Mouse (Mus musculus) heart, postnatal 36 days (tissue): Measurements from ENCODE around the gene Serac1. TPM values are rescaled to one million over a fixed set of nuclear protein-coding genes. Genes with fewer than 3 reads are reported as not detected.
"Not testable (repeated sequence)": the region's sequence is repeated elsewhere in the genome, so short reads cannot be mapped to it uniquely, and the experiment has no call there.

Experiments
- DNase-seq, 2 experiments: peaks; one replicate each; pipeline ENCODE4 v3.0.0; 2021 to 2022
- intact Hi-C: fragments of 180-260 bp; cut with DNase I; formaldehyde crosslinking; loops from one replicate; pipeline ENCODE4 v1.15.1; 2025
- total RNA-seq, 2 experiments: library from RNA; stranded (reverse); gene quantifications; 2 replicates each; pipeline ENCODE4 v1.2.3; 2021

Serac1 gene
- total RNA-seq, 2 experiments from 2014 or later = 6.3 to 7.4 TPM

DNA sequence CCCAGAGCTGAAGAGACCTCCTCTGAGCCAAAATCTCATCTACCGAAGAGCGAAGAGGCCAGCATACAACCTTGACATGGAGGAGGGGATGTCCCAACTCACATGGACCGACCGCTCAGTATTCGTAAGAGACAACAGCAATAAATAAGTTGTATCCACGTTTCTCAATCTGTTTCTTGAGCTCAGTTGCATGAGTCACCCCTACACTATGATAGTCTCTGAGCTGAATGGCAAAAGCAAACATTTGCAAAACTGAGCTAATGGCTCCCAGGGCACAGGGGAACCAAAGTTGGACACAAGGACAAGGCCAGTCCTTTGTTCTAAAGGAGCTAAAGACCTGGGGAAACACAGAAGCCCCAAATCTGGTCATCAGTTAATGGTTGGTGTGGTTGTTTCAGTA lies 9.7 kb downstream of the Serac1 start:
- intact Hi-C loops = no loop called here
- no peak for DNase-seq

DNA sequence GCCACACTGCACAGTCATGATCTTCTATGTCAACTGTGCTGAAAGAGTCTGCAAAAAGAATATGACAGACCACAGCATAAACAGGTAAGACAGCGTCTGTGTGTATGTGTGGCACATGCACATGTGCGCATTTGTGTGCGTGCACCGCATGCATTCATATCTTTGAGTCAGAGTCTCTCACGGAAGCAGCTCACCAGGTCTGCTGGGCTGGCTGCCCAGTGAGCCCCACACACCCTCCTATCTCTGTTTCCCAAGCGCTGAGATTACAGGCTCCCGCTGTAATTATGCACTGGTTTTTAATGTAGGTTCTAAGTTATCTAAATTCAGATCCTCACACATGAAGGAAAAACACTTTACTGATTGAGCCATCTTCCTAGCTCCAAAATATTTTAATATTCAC lies 11.9 kb downstream of the Serac1 start:
- intact Hi-C loops = no loop called here

DNA sequence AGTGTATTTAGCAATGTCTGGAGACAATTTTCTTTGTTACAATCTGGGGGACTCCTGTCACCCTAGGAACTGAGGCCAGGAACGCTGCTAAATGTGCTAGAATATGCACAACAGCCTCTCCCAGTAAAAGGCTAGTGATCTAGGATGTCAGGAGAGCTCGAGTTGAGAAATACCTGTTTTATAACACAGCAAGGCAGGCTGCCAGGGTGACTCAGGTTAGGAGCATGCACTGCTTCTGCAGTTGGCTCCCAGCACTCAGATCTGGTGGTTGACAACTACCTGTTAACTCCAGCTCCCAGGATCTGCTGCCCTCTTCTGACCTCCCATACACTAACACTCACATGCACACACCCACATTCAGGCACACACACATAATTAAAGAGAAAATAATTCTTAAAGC lies 13.5 kb downstream of the Serac1 start:
- intact Hi-C loops = no loop called here
- no peak for DNase-seq

More for the DNA sequence above, 11.9 kb downstream of the Serac1 start:
- DNase-seq = no peak

DNA sequence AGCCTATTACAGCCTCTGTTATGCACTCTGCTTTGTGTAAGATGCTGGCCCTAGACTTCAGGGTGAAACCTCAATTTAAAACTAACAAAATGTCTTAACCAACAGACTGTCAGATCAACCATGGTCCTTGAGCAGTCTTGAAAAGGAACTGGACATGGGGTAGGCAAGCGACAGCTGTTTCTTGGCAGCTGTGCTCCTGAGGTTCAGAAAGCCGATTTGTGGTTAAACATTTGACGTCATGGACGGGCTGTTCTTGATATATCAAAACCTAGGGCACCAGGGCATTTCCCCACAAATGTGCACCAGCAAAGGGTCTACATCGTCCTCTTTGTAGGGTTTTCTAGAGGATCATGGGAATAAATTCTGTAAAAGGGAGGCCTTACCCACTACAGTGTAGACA lies 16.0 kb downstream of the Serac1 start:
- intact Hi-C loops = no loop called here
- no peak for DNase-seq

DNA sequence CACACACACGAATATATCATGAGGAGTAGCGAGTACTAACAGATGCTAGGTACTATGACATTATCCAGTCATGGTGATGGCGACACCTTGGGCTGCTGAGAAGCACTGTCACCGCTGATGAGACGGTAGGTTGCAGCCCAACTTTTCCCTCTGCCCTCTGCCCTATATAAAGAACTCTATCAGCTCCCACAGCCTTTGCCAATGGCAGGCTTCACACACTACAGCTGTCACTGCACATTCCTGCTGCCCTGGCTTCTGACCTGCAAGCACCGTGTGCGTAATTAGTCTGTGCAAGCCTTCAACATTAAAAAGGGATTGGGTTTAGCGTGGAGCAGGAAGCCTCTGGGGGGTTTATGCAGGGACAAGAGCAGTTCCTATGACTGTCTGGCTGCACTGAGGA lies 16.7 kb downstream of the Serac1 start:
- no peak for DNase-seq
- intact Hi-C loops = no loop called here

DNA sequence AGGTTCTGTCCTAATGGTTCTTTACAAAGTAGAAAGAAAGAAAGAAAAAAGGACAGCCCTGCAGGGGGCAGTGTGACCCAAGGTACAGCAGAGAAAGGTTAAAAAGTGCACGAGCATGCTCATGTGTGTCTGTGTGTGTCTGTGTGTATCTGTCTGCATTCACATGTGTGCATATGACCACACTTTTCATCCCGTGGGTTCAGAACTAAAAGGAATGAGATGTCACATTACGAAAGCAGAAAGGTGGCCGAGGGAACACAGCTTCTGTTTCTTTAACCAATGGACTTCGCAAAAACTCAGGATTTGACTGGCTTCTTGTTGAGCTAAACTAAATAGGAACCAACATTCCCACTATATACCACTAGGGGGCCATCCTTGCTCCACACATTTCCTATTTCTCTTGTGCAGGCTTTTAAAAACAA lies 24.6 kb downstream of the Serac1 start:
- intact Hi-C loops = no loop called here

DNA sequence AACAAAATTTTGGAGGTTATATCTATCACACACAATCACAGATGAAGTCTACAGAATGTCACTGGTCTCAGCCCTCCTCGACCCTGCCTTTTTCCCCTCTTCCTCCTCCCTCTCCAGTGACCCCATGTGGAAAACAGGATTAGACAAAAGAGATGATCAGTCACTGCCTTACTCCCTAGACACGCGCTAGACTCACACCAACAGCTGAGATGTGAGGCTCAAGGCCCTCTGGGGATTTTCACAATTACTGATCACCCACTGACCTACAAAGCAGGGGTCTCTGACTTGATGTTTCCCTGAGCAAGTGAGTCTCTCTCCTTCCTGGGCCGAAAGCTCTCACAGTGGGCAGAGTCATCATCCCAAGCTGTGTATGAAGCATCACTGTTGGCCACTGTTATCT lies 26.7 kb downstream of the Serac1 start:
- intact Hi-C loops = no loop called here
- no peak for DNase-seq

More for the DNA sequence above, 24.6 kb downstream of the Serac1 start:
- DNase-seq = peak; percentile 16 to 43

DNA sequence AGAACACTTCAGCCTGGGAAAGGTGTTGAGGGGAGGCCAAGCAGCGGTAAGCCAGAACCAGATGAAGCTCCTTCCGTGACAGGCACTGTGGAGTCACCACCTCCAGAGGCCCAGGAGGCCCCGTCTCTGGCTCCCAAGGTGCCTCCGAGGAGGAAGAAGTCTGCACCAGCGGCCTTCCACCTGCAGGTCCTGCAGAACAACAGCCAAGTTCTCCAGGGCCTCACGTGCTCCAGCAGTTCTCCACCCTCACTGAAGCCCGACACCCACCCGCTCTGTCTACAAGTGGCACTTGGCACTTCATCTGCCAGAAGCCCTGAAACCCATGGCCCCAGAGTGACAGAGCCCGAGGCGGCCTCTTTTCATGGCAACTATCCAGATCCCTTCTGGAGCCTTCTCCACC lies 42.0 kb downstream of the Serac1 start:
- intact Hi-C loops = no loop called here
- DNase-seq = no peak

DNA sequence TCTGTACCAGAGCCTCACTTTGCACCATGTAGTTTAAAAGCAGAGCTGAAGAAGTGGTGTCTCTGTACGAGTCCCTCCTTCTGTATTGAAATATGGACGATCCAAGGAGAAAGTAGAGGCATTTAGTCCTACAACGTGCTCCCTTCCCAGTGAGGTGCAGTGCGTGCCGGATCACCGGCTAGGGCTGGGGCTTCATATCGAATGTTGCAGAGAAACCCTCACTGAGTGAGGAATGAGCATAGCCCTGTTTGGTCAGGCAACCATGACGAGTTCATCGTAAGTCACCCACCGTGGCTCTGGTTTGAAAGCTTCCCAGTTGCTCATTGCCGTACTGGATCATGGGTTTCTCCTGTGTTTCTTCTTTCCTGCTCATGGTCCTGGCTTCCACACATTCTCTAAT lies 42.7 kb downstream of the Serac1 start:
- DNase-seq = no peak
- intact Hi-C loops = no loop called here

DNA sequence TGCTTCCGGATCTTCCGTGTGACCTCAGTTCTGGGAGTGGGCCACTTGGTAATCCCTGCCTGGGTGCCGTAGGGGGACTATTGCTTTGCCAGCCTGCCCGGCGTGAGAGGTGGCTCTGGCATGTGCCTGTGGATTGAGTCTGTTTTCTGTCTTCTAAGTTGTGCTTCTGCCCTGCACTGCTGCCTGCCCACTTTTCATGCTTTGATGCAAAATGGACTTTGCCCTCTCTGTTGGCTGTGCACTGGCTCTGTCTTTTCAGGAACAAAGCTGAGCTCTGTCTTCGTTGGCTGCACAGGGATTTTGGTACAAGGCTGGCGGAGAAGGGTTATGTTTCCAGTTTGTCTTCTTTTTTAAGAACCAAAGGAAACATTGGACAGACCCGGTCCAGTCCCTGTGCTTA lies 43.1 kb downstream of the Serac1 start:
- intact Hi-C loops = no loop called here
- no peak for DNase-seq

DNA sequence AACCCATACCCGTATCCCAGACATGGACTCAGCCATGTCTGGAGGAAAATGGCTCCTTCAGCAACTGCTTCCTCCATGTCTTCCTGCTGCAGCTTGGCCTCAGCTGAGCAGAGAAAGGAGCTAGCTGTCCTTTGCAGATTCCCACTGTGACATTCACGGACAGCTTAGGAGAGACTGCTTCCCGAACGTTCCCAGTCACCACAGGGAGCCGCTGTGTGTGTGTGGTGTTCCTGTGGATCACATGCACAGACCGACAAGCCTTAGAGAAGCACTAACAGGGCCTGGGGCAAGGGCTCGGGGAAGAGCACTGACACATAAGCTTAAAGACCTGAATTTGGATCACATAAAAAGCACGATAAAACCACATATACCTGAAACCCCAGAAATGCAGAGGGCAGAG lies 43.9 kb downstream of the Serac1 start:
- intact Hi-C loops = no loop called here
- no peak for DNase-seq

DNA sequence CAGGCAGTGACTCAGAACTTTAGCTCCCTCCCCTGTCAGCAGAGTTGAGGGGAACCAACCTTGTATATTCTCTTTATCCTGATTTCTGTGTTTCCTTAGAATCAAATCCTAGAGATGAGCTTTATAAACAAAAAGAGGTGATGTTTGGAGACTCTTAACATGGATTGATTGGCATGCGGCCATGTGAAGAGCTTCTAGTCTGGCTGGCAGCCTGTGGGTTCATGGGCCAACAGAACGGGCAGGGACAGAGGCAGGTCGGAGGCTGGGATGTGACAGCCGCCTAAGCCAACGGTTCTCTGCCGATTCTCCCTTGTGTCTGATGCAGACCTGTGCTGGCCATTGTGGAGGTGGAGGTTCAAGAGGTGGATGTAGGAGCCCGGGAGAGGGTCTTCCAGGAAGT lies 53.7 kb downstream of the Serac1 start:
- intact Hi-C loops = no loop called here
- no peak for DNase-seq

DNA sequence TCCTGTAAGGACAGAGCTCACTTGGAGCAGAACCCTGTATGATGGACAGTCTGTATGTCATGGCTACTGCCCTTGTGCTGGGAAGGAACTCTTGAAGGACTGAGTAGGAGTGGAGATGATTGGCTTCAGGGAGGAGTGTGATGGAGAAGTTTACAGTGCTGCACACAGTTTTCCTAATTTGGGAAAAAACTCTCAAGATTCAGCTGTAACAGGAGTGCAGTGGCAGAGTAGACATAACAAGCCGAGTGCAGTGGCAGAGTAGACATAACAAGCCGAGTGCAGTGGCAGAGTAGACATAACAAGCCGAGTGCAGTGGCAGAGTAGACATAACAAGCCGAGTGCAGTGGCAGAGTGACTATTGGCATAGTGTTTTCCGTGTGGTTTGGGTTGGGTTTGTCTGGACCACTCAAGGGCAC lies 58.2 kb downstream of the Serac1 start:
- intact Hi-C loops, DNase-seq: not testable (repeated sequence)

DNA sequence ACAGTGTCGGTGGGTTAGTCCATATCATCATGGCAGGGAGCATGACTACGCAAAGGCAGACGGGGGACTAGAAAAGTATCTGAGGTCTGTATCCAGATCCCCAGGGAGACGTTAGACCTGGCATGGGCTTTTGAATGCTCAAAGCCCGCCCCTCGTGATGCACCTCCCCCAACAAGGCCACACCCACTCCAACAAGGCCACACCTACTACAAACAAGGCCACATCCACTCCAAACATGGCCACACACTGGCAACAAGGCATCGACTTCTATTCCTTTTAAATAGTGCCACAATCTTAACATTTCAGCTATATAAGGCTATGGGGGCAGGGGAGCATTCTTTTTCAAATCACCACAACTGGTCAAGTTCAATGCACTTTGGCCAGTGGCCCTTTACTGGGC lies 58.9 kb downstream of the Serac1 start:
- intact Hi-C loops = no loop called here

DNA sequence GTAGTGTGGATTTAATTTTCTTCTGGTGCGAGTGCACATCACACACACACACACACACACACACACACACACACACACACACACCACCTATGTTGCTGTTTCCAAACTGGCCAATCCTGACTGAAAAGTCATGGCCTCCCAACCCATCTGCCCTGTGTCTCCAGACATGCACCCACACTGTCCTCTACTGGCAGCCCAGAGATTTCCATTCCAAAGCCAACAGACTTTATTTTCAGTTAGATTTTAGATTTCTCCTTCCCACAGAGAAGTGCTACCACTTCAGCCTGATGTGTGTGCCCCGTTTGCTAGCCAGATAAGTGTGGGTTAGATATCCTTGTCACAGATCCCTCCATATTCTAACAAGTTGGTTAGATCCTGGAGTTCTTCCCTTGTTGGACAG lies 59.8 kb downstream of the Serac1 start:
- peak; percentile 53 to 57 for DNase-seq
- intact Hi-C loops = loop anchor here (1.0 to 5.0 kb wide), 2 partner anchors 78 to 222 kb away; partner anchors contain the start of gene Synj2

More for the DNA sequence above, 58.9 kb downstream of the Serac1 start:
- DNase-seq = no peak

DNA sequence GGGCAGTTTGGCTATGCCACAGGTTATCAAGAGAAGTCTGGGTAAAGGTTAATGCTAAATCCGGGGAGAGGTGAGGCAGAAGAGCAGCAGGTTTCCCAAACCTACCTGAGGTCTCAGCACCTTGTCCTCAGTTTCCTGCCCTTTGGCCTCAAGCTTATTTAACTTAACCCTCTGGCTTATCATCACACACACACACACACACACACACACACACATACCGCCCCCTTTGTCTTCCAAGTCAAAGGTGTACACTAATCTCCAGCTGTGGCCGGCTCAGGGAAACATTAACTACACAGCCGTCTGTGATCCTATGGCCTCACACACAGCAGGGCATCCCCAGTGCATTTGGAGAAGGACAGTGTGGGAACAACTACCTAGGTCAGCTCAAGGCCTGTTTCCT lies 61.2 kb downstream of the Serac1 start:
- intact Hi-C loops = loop anchor here (5.0 kb wide), 1 partner anchor 221 kb away; no protein-coding TSS in a partner anchor
- DNase-seq = no peak

DNA sequence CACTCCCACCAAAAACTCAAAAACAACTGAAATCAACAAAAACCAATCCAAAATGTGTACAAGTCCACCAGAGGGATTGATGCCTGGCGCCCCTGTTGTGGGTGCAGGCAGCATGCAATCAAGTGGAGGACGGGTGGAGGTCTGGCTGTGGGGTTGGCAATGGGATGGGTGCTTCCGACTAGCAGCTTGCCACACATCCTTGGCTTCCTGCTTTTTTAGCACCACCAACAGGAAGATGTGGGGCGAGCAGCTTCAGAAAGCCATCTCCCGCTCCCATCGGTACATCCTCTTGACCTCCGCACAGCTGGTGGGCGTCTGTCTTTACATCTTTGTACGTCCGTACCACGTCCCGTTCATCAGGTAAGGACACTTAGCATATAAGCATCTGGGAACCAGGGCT lies 62.3 kb downstream of the Serac1 start:
- intact Hi-C loops = loop anchor here (2.0 to 5.0 kb wide), 2 partner anchors 40 to 220 kb away; no protein-coding TSS in a partner anchor
- DNase-seq = no peak

DNA sequence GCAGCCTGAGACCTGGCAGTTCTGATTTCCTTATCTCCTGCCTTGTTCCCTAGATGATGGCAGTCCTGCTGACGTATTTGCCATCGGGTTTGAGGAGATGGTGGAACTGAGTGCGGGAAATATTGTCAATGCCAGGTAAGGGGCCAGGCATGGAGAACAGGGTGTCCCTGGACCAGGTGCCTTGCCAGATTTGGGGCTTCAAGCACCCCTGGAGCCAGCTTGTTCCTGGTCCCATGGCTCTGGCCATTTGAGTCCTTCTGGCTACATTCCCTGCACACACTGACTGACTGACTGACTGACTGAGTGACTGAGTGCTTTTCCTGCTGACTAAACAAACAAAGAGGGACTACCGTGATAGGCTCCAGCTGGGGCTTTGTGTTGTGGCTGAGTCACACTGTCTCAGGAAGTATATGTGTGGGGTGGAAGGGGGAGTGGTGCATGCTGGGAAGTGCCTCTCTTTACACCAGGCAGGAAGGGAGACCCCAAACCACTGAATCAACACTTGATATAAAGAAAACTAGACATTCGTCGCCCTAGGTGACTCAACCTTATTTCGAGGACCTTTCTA lies 63.2 kb downstream of the Serac1 start:
- intact Hi-C loops = loop anchor here (2.0 to 5.0 kb wide), 2 partner anchors 39 to 219 kb away; no protein-coding TSS in a partner anchor
- DNase-seq = peak in 1 of 2 experiments; percentile 42

DNA sequence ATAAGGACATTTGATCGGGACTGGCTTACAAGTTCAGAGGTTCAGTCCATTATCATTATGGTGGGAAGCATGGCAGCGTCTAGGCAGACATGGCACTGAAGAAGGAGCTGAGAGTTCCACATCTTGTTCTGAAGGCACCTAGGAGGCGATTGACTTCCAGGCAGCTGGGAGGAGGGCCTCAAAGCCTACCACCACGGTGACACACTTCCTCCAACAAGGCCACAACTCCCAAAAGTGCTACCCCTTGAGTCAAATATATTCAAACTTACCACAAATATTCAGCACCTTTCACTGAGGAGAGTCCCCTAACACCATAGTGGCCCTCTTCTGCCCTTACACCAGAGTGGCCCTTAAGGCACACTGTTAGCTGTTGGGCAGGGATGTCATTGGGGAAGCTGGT lies 64.6 kb downstream of the Serac1 start:
- intact Hi-C loops = loop anchor here (5.0 kb wide), 1 partner anchor 218 kb away; no protein-coding TSS in a partner anchor

DNA sequence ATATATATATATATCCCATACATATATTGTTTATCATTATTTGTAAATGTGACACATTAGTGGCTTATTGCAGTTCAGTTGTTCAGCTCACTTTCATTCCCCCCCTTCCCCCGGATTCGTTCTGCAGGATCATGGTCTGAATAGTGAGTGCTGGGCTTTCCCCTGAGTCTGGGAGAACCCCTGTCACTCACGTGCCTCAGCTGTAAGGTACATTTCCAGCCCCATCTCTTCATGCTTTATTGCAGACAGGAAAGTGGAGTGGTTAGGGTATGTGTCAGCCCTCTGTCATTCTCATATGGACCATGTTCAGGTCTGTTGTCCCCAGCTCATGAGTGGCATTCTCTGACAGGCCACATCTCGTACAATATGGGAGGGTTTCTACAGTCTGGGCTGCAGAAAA lies 66.5 kb downstream of the Serac1 start:
- no peak for DNase-seq
- intact Hi-C loops = no loop called here

More for the DNA sequence above, 64.6 kb downstream of the Serac1 start:
- no peak for DNase-seq

DNA sequence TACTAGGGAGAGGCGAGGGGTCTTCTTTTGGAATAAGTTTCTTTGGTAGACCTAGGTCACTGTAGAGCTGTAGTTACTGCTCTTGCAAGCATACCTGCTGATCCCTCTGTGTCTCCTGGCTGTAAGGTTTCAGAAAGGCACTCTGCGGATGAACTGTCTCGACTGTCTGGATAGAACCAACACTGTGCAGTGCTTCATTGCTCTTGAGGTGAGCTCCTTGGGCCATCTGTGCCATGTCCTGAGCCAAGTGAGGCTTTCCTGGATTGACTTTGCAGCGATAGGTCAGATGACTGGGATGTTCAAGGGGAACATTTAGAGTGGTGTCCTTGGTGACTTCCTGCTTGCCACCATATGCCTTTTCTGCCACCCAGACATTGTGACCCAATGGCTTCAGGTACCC lies 69.9 kb downstream of the Serac1 start:
- intact Hi-C loops = no loop called here
- DNase-seq = no peak

DNA sequence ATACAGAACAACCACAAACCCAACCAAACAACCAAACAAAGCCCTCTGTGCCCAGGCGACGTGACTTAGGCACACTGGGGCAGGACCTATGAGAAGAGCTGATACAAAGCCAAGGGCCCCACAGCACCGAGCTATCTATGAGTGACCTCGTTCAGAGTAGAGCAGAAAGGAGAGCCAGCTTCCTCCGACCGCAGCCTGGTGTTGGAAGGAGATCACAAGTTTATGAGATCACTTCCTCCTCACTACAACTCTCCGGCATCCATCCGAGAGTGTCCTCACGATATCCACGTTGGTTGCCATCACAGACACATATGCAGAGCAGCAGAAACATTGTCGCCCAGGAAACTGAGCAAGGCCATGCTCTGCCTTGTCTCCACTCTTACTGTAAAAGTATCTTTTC lies 71.0 kb downstream of the Serac1 start:
- intact Hi-C loops = no loop called here
- DNase-seq = no peak

DNA sequence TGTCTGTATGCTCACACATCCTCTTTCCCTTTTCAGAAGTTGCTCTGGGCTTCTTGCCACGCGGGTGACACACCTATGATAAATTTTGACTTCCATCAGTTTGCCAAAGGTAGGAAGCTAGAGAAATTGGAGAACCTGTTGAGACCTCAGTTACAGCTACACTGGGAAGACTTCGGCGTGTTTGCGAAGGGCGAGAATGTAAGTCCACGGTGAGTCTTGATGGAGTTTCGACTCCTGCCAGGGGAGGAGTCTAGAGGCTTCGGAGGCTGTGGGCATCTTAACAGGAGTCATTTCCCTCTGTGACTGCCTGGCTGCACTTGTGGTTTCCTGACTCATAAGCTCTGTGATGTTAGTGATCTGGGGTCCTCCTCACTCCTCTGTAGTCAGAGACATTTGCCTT lies 71.6 kb downstream of the Serac1 start:
- DNase-seq = no peak
- intact Hi-C loops = no loop called here
